Mouse (Mus musculus): Measurements from ENCODE around the gene Fabp2.

Gene Fabp2

GRCm38 (mm10) chr3:122894772-122895171, at the start of gene Fabp2:
Gene Fabp2, plus strand, starts transcription at chr3:122895072.
- ATAC-seq (ENCODE audit: low TSS enrichment) = no peak

DNA sequence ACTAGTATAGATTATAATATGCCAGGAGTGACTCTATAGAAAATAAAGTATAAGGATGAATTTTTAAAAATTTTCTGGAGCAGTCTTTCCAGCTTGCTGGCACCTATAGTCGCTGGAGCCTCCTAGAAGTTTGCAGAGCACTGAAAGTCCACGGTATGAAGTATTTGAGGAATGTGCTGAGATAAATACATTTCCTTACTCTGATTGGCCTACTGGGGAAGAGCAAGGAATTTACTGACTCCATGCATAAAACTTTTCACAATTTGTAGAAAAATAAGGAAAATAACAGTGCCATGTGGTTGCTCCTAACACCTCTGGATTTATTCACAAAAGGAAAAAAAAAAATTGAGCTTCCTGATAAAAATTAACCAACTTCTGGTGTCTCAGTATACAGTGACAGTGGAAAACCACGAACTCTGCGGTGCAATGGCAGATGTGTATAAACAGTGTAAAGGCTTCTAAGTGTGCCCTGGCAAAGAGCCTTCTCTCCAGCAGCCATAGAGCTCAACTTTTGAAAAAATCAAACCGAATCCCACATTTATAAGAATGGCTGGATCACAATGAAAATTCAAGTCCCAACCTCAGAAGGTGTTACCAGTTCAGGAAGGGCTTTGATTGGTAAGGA, 46.4 kb upstream of the Fabp2 start:
- ATAC-seq (ENCODE audit: low TSS enrichment) = no peak

DNA sequence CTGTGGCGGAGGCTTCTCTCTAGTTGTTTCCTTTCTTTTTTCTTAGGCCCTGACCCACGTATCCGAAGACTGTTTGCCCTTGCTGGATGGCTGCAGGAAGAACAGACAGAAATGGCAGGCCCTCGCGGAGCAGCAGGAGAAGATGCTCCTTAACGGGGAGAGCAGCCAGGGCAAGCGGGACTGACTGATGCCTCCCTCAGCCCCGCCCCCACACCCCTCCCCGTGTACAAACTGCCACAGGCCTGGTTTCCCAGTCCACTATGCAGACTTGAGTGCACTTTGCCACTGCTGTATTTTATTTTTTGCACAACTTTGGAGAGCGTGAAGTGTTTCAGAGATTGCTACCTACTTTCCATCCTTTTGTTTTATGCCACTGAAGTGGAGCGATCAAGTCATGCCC, 39.7 kb upstream of the Fabp2 start:
- no peak for ATAC-seq (ENCODE audit: low TSS enrichment)

GRCm38 (mm10) chr3:122859829-122860228, 35.0 kb upstream of the Fabp2 start:
- 0 out of 2 replicates have a peak, but pooled peaks have one; percentile 55 for ATAC-seq (ENCODE audit: low TSS enrichment)

GRCm38 (mm10) chr3:122860573-122861498, 34.0 kb upstream of the Fabp2 start:
- no peak for ATAC-seq (ENCODE audit: low TSS enrichment)

- ATAC-seq (ENCODE audit: low TSS enrichment) = no peak
Measured at GRCm38 (mm10) chr3:122865092-122865491, 29.8 kb upstream of the Fabp2 start.

- ATAC-seq (ENCODE audit: low TSS enrichment) = no peak
Measured at GRCm38 (mm10) chr3:122868270-122868669, 26.6 kb upstream of the Fabp2 start.

DNA sequence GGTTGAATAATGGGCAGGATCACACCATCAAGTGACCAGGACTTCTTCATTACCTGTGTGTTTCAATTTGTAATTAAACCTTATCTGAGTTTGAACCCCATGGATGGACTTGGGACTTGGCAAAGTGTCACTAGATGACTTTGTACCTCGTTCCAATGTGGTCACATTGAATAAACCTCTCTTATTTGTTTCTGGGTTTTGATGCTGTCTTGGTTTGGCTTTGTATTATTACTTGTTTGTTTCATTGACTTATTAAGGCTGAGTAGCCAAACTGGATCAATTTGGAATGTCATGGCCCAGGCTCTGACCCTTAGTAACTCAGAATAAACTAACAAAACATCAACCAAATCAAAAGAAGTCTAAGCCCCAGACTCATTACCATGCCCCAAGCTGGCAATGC, 23.3 kb upstream of the Fabp2 start:
- no peak for ATAC-seq (ENCODE audit: low TSS enrichment)

GRCm38 (mm10) chr3:122876870-122877269, 18.0 kb upstream of the Fabp2 start:
- no peak for ATAC-seq (ENCODE audit: low TSS enrichment)

- no peak for ATAC-seq (ENCODE audit: low TSS enrichment)
Measured at GRCm38 (mm10) chr3:122877543-122877942, 17.3 kb upstream of the Fabp2 start.

- no peak for ATAC-seq (ENCODE audit: low TSS enrichment)
Measured at GRCm38 (mm10) chr3:122878705-122879315, 16.1 kb upstream of the Fabp2 start.

DNA sequence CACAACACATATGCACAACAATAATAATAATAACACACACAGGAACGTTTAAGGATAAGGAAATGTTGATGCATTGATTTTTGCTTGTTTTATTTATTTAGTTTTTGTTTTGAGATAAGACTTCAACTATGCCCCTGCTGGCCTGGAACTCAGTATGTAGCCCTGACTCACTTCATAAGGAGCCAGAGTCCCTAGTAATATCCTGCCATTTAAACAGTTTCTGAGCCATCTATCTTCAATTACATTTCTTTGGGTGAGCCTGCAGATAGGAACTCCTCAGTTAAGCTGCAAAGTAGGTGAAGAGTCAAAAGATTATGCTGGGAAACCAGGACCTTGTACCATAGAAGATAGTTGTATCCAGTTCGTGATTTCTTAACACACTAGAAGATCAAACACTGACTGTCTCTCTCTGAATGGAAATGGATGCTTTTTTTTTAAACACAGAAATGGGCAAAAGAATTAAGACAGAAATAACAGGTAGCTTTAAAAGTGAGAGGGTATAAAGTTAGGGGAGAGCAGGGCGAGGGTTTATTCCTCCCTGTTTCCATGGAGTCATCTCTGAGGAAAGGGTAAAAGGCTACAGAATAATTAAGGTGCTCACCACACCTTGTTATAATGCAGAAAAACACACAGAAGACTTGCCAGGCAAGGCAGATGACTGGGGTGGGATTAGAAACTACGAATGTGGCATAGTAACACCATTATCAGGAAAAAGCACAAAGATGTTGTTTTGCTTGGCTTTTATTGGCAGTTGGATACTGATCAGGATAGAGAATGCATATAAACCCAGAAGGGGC, 7.2 kb upstream of the Fabp2 start:
- ATAC-seq (ENCODE audit: low TSS enrichment) = no peak

DNA sequence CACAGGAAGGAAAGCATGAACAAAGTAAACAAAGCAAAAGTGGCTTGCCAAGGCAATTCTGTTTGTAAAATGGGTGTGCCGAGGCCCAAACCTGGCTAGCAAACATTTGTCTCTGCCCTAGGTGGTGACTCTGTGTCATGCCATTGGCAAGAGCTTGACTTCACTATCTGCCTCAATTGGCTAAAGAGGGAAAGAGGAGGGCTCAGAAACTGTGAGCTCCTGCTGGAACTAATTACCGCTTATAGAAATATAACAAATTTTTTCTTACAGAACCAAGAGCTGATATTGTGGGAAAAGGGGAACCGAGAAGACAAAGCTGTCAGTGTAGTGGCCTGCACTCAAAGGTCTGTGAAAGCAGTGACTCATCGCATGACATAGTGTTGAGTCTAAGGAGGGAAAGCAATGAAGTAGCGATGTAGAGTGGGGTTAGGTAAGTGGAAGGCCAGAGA, 6.5 kb upstream of the Fabp2 start:
- ATAC-seq (ENCODE audit: low TSS enrichment) = no peak

DNA sequence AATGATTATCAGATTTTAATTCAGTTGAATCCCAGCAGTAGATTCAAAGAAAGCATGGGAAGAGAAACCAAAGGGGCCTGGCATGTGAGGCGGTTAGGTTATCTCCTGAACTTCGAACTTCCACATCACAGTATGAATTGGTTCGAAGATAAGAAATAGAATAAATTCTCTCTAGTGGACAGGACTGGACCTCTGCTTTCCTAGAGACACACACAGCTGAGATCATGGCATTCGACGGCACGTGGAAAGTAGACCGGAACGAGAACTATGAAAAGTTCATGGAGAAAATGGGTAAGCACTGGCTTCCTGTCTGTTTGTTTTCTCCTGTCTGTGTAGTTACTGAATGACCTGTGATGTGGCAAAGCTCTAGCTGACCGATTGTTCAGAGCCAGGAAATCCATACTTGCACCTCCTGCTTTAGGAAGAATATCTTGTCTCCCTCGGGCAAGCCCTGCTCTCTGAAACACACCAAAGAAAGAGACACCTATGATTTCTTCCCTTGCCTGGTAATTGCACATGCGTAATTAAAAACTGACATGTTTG, 388 bp downstream of the Fabp2 start:
- no peak for ATAC-seq (ENCODE audit: low TSS enrichment)

GRCm38 (mm10) chr3:122898254-122898653, 3.4 kb downstream of the Fabp2 start:
- ATAC-seq (ENCODE audit: low TSS enrichment) = no peak

- peak; percentile 99 for ATAC-seq (ENCODE audit: low TSS enrichment)
Measured at GRCm38 (mm10) chr3:122903746-122904433, 9.0 kb downstream of the Fabp2 start.

DNA sequence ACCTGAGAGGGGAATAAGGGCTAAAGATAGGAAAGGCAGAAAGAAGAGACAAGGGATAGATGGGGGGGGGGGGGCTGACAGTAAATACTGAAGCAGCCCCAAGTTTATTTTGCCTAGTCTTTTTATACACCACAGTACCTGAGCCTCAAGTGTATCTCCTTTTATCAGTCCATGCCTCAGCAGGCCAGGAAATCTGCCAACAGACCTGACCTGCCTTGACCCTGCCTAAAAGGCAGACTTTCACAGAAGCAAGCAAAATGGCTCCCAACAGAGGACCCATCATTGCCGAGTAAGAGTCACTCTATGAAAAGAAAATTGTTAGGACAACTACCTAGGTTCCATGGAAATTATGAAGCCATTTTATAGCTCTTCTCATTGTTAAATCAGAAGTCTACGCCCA, 13.0 kb downstream of the Fabp2 start:
- ATAC-seq (ENCODE audit: low TSS enrichment) = no peak

- no peak for ATAC-seq (ENCODE audit: low TSS enrichment)
Measured at GRCm38 (mm10) chr3:122915493-122915892, 20.6 kb downstream of the Fabp2 start.

- no peak for ATAC-seq (ENCODE audit: low TSS enrichment)
Measured at GRCm38 (mm10) chr3:122916191-122916680, 21.4 kb downstream of the Fabp2 start.

DNA sequence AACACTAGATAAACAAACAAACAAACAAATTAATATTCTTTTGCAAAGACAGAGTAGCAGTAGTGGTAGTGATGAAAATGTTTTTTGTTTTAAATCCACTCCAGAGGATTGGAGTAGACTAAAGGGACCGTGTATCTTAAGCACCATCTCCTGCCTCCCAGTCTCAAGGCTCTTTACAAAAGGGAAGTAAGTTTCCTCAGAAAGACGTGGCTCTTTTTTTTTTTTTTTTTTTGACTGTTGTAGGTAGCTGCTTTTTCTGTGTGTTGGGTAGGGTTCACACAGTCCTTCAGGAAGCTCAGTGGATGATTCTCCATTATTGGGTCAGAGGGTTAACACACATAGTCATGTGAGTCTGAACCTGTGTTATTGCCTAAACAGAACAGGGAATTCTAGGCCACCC, 23.8 kb downstream of the Fabp2 start:
- no peak for ATAC-seq (ENCODE audit: low TSS enrichment)

- ATAC-seq (ENCODE audit: low TSS enrichment) = no peak
Measured at GRCm38 (mm10) chr3:122919260-122919659, 24.4 kb downstream of the Fabp2 start, which contains the start of gene Gm10959. Gene Gm10959, minus strand, starts transcription at chr3:122919360.
